Mouse (Mus musculus) left cerebral cortex, adult 18-20 months (tissue): ENCODE data around the gene 2310039H08Rik. TPM values are rescaled to one million over a fixed set of nuclear protein-coding genes. Genes with fewer than 3 reads are reported as not detected.
"Not testable (repeated sequence)": the region's sequence is repeated elsewhere in the genome, so short reads cannot be mapped to it uniquely, and the experiment has no call there.

Source experiments
- DNase-seq, 2 experiments: peaks; one replicate each; pipeline ENCODE4 v3.0.0; 2021 to 2022; ENCODE audit warnings: low spot score in 2 of 2, mixed read lengths in 1 of 2
- total RNA-seq, 2 experiments: library from RNA; stranded (reverse); gene quantifications; 2 replicates each; pipeline ENCODE4 v1.2.3; 2021

Gene 2310039H08Rik
- total RNA-seq, 2 experiments from 2014 or later: 6.4 to 8.3 TPM

DNA sequence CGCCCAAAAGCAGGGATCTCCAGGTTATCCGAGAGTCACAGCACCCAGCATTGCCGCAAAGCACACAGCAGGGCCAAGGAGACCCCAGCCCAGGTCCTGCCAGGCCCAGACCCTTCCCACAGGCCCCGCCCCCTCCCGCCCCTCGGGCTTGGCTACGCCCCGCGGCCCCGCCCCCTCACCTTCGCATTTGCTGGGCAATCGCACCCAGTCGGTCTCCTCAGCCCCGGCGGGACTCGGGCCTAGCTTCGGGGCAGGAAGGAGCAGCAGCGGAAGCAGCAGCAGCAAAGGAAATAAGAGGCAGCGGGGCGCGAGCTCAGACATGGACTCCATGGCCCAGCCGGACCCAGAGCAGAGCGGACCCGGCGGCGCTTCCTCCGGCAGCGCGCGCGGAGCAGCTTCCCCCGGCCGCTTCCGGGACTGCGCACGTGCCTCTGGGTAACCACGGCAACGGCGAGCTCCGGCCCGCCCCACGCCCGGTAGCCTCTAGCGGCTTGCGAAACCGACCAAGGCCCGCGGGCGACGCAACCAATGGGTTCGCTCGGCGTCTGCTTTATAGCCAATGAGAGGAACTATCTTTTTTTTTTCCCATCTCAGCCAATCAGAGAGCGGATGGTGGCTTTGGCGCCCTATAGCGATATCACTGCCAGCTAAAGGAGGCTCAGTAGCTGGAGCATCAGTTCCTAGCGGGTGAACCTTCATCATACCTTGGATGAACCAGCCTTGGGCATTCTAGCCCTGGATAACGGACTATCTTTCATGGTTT is 20.5 kb upstream of the 2310039H08Rik start, which contains the start of gene Cnpy3:
Cnpy3 (minus strand) TSS at position 421 of the 763 bp plus-strand sequence.
- DNase-seq: peak; percentile 95 to 97

DNA sequence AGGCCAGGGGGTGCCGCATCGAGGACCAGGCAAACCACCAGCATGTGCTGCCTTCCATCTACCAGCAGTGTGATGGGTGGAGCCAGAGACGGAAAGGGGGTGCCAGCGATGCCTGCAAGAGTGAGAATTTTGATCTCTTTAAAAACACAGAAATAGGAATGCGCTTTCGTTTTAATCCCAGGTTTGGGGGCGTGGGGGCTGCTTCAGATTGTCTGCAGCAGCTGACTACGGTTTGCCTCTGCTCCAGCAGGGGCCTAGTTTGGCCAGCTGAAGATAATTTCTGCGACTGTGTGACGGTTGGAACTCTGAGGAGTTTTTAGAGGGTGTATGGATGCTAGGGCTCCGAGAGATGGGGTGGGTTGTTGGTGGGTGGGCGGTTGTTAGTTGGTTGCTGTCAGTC is 13.7 kb upstream of the 2310039H08Rik start:
- peak in 1 of 2 experiments; percentile 48 for DNase-seq

- DNase-seq: no peak
Observed at GRCm38 (mm10) chr17:46763544-46763943, 8.9 kb upstream of the 2310039H08Rik start, which contains the start of gene Ptcra. Ptcra (minus strand) TSS chr17:46763712.

DNA sequence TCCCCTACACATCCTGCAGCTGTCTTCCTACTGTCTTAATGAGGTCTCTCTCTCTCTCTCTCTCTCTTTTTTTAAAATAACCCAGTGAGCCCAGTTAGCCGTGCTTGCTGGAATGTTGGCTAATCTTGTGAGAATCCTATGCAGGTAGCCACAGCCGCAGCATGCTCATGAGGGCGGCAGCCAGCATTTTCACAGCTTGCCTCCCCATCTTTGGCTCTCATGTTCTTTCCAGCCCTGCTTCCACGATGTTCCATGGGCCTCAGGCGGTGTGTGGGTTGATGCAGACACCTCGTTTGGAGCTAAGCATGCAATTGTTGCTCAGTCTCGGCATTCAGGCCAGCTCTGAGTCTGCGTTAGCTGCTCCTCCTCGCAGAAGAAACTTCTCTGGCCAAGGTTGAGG is 7.5 kb upstream of the 2310039H08Rik start:
- peak; percentile 53 to 80 for DNase-seq

DNA sequence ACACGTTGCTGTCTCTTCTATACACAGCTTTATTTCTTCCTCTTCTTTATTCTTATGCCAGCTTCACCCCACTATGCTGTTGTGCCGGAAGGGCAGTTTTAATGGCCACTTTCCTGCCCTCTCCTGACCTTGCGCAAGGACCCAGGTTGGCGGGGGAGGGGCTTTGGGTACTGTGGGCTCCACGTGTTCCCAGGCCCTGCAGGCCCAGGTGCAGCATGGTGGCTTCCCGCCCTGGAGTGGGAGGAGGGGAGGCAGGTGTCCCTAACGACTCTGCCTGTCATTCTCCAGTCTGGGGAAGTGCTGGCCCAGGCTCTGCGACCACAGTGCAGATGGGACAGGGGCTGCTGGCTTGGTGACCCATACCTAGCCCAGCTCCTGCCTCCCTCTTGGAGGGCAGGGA is 4.6 kb upstream of the 2310039H08Rik start:
- DNase-seq: no peak

DNA sequence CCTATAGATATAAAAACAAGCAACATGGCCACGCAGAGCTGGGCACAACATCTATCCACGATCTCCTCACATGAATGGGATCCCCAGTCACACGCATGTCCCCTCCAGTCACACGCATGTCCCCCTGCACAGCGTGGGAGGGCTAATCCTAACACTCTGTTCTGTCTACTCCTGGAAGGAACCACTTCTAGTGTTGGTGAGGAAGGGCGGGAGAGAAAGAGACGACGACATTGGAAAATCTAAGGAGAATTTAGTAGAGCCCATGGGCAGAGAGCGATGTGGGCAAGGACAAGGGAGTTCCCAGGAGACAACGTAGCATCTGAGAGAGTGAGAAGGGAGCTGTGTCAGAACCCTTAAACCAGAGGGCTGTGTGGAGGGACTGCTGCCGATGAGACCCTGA is 1.9 kb upstream of the 2310039H08Rik start:
- DNase-seq: no peak

DNA sequence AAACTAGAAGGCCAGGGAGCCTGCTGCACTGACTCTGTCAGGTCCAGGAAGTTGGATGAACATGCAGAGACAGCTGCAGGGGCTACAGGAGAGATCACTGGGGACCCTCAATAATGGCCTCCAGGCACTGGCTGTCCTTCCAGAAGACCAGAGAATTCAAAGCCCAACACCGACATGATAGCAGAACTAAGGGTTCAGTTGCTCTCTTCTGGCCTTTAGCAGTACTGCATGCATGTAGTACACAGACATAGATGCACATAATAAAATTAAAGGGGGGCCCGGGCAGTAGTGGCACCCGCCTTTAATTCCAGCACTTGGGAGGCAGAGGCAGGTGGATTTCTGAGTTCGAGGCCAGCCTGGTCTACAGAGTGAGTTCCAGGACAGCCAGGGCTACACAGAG is 1.4 kb upstream of the 2310039H08Rik start:
- no peak for DNase-seq

DNA sequence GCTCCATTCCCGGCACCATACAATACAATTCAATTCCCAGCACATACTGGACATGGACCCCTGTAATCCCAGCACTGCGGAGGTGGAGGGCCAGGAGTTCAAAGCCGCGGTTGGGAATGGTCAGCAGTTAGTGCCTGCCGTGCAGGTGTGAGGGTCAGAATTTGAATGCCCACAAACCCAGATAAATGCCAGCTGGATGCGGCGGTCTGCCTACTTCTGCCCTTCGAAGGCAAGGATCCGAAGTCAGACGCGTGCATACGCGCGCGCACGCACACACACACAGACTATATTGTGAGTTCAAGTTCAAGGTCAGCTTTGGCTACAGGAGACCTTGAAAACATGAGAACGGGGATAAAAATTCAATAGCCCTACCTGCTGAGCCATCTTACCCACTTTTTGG is 819 bp upstream of the 2310039H08Rik start:
- DNase-seq: no peak

- no peak for DNase-seq
Observed at GRCm38 (mm10) chr17:46772038-46772403, 414 bp upstream of the 2310039H08Rik start.

- DNase-seq: no peak
Observed at GRCm38 (mm10) chr17:46773278-46774130, 1.1 kb downstream of the 2310039H08Rik start.

GRCm38 (mm10) chr17:46774131-46774472 is 1.7 kb downstream of the 2310039H08Rik start:
- DNase-seq: no peak

GRCm38 (mm10) chr17:46775070-46775469 is 2.6 kb downstream of the 2310039H08Rik start:
- DNase-seq: no peak

DNA sequence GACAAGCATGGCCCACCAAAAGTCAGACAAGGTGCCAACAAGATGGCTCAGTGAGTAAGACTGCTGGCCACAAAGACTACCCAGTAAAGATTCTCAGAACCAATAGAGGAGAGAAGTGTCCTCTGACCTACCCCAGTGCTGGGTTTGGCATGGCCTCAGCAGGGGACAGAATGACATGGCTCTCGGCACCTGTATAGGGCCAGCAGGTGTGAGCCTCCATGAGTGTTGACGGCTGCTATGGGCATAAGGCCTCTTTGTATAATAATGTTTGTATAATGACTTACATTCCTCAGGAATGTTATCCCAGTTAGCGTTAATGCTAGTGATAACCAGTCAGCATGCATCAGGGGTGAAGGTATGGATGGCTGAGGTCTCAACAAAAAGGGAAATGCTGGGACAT is 3.7 kb downstream of the 2310039H08Rik start:
- no peak for DNase-seq

DNA sequence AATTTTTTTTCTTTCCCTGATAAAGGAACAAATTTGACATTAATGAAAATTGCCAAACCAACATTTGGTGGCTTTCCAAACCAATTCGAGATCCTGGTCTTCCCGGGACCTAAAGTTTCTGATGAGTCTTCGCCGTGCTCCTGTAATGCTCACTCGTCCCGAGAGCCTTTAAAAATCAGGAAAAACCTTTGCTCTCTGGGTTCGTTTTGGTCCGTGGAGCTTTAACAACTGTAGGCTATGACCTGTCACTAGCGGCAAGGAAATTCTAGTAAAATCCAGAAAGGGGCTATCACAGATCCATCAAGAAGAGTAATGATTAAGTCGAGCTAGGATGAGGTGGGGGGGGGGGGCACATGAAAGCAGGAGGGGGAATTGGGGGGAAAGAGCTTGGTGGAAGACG is 9.4 kb downstream of the 2310039H08Rik start:
- no peak for DNase-seq

DNA sequence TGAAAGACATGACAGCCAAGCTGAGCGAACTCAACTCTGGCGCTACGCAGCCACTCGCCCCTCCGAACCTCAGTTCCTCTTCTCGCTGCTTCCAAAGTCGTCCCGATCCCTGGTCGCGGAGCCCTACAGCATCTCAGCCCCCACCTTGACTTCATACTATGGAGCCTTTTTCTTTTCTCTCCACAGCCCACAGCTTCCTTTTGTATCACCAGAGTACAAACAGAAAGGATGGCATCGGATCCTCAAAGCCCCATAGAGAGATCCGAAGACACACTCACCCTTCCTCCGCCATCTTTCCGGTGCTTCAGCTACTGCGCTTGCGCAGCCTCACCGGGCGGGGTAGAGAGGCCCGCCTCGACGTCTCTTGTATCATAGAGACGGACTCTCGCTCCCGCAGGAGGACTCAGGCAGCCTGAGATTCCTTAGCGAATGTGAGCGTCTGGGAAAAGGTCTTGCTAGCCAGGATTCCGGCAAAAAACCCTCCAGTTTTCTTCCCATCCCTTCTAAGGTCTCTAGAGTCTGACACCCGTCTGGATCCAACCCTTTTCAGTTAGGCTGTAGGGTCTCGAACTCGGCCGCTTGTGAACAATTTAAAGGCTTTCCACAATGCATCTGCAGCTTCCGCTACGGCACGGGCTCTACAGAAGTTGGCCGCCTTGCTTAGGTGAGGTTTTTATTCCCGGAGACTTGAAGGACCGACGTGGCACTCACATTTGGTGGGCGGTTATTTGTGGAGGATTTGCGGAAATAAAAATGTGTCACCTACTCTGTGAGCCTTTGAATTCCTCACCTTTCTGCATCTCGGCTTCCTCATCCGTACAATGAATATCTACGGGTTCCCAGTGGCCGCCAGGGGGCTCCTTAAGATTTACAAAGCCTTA is 10.1 kb downstream of the 2310039H08Rik start, which contains the start of gene Rpl7l1:
Rpl7l1 (minus strand) TSS at position 332 of the 881 bp plus-strand sequence.
- DNase-seq: peak; percentile 88 to 92

GRCm38 (mm10) chr17:46783222-46783565 is 10.8 kb downstream of the 2310039H08Rik start:
- DNase-seq: no peak

DNA sequence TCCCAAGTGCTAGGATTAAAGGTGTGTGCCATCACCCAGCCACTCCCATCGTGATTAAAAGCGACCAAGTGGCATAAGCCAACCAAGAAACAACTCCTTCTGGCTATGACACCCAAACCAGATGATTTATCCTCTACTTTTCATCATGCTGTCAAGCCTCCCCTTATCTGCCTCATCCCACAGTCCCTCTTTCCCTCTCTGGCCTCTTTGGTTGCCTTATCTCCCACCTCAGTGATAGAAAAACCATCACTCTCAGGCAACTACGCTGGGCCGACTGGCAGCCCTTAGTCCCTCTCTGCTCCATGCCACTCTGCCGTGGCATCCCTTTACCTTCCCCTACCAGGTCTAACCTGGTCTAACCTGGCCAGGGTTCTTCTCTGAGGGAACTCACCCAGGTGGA is 14.5 kb downstream of the 2310039H08Rik start:
- DNase-seq: no peak

- DNase-seq: not testable (repeated sequence)
Observed at GRCm38 (mm10) chr17:46787974-46788373, 15.5 kb downstream of the 2310039H08Rik start.

DNA sequence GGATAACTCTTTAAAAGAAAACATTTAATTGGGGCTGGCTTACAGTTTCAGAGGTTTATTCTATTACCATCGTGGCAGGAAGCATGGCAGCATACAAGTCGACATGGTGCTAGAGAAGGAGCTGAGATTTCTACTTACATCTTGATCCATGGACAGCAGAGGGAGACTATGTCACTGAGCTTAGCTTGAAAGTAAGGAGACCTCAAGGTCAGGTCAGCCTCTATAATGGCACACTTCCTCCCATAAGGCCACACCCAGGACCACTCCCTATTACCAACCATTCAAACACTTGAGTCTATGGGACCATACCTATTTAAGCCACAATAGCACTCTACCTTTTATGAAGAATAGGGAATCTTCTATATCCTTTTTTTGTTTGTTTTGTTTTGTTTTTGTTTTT is 20.5 kb downstream of the 2310039H08Rik start:
- DNase-seq: no peak

DNA sequence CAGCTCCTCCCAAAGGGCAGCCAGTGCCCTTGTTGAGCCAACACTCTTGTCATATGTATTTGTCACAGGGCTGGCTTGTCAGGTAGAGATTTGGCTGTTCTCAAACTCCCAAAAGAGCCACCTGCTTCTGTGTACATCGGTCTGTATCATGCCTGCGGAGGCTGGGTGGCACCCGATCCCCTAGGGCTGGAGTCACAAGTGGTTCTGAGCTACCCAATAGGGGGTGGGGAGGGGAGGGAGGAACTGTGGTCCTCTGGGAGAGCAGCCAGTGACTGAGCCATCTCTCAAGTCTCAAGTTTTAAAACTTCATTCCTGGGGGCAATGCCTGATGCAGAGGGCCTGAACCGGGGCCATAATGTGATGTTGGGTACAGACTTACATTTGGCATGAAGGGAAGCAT is 24.3 kb downstream of the 2310039H08Rik start:
- no peak for DNase-seq

GRCm38 (mm10) chr17:46797386-46797785 is 25.0 kb downstream of the 2310039H08Rik start:
- no peak for DNase-seq
